ENCODE assay signal across 39 mouse cellular contexts in the genomic region with DNA sequence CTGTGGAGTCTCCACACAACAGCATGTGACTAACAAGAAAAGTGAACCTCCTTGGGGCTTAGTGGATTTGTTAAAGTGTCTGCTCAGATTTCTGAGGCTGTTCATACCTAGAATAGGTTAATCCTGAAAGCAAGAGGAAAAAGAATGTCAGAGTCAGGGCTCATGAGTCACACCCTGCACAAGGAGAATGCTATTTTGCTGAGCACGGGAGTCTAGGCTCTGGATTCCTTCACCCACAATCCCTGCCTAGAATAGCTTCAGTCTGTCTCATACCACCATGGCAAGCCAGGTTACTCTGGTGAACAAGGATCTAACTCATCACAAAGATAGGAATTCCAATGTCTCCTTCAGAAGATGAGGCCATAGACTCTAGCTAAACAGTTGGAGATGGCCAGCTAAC. TPM values are rescaled to one million over a fixed set of nuclear protein-coding genes. Genes with fewer than 3 reads are reported as not detected.
A peak's percentile ranks its signal among the peaks of the same experiment; 100 is the strongest.
DNase-seq lines count a peak whose midpoint lies in the region; ATAC-seq and TF ChIP-seq lines count a peak whose summit lies in the region.
"Had no signal": no experiment of that assay in that cellular context is flagged by ENCODE, and none has a peak within 500 bp of the region (broad histone marks: within the 10 kb centered on the region; RNA-seq: fewer than 3 reads in every experiment).

No protein-coding gene starts in this region.

- no peak for DNase-seq in kidney, adult 2 months
- peak; percentile 33 for DNase-seq in right cerebral cortex, adult 18-20 months
- no peak for DNase-seq in right cerebral cortex, postnatal 10 days (ENCODE audit: low spot score in 2 of 2)
- no peak for DNase-seq in hindbrain, postnatal 0 days (ENCODE audit: low spot score)
- no peak for DNase-seq in spleen, postnatal 36 days (ENCODE audit: low spot score in 2 of 2)
- DNase-seq: adrenal gland, postnatal 14 days; cerebellum, adult 18-20 months; cerebellum, postnatal 10 days; gastrocnemius, adult 2 months; gastrocnemius, postnatal 36 days; heart, adult 2 months; heart, postnatal 4 days; kidney, postnatal 25 days; lung, postnatal 36 days; retina, postnatal 1 day had no signal

- no peak overlapping the region for H3K4me3 ChIP-seq in kidney, embryonic 16.5 days (ENCODE audit: low read length)
- H3K4me3 ChIP-seq in kidney, adult 2 months (ENCODE audit: insufficient read depth, low read depth, low read length): no peak overlapping the region
- H3K4me3 ChIP-seq in bone marrow, adult 2 months (replicated peaks; ENCODE audit: control insufficient read depth, low read depth, low read length): no peak overlapping the region
- H3K4me3 ChIP-seq in olfactory bulb, adult 2 months (ENCODE audit: insufficient read depth, low read depth, low read length): no peak overlapping the region
- H3K4me3 ChIP-seq in hindbrain, postnatal 0 days (ENCODE audit: low read length): no peak overlapping the region
- H3K4me3 ChIP-seq: gastrocnemius, adult 2 months; heart, adult 2 months; heart, embryonic 12.5 days; hindbrain, embryonic 13.5 days; limb, embryonic 12.5 days; midbrain, embryonic 12.5 days had no signal

- no peak for TF ChIP-seq POLR2A in kidney, adult 2 months (IDR thresholded peaks at IDR 0.05; ENCODE audit: low read depth, low read length)
- no peak for TF ChIP-seq POLR2A in bone marrow, adult 2 months (IDR thresholded peaks at IDR 0.05; ENCODE audit: borderline replicate concordance, control insufficient read depth, low read depth, low read length)
- no peak for TF ChIP-seq POLR2A in olfactory bulb, adult 2 months (IDR thresholded peaks at IDR 0.05; ENCODE audit: insufficient read depth, low read depth, low read length)

- H3K4me1 ChIP-seq in kidney, embryonic 16.5 days (ENCODE audit: insufficient read depth, low read length): no peaks in the 10 kb centered on the region
- no peaks in the 10 kb centered on the region for H3K4me1 ChIP-seq in kidney, adult 2 months (ENCODE audit: control insufficient read depth, insufficient read depth, low read length)
- H3K4me1 ChIP-seq in bone marrow, adult 2 months (ENCODE audit: control insufficient read depth, insufficient read depth, low read length): peaks cover 5% of the 10 kb centered on the region
- peaks cover 9% of the 10 kb centered on the region for H3K4me1 ChIP-seq in olfactory bulb, adult 2 months (ENCODE audit: control insufficient read depth, insufficient read depth, low read length)
- no peaks in the 10 kb centered on the region for H3K4me1 ChIP-seq in hindbrain, postnatal 0 days (ENCODE audit: insufficient read depth, low read length)
- H3K4me1 ChIP-seq: heart, embryonic 12.5 days; hindbrain, embryonic 13.5 days; limb, embryonic 12.5 days; midbrain, embryonic 12.5 days had no signal

- 0 out of 2 replicates have a peak overlapping the region, but pooled peaks have one; percentile 27 for H3K9ac ChIP-seq in kidney, embryonic 16.5 days (replicated peaks; ENCODE audit: low read length)
- H3K9ac ChIP-seq in hindbrain, postnatal 0 days (replicated peaks; ENCODE audit: low read length): no peak overlapping the region
- H3K9ac ChIP-seq: heart, embryonic 12.5 days; hindbrain, embryonic 13.5 days; limb, embryonic 12.5 days; midbrain, embryonic 12.5 days had no signal

- 0 out of 2 replicates have a peak, but pooled peaks cover 3% of the 10 kb centered on the region for H3K9me3 ChIP-seq in kidney, embryonic 16.5 days (ENCODE audit: low read length)
- H3K9me3 ChIP-seq in hindbrain, postnatal 0 days (ENCODE audit: low read length): no peaks in the 10 kb centered on the region
- H3K9me3 ChIP-seq: hindbrain, embryonic 13.5 days had no signal

- WGBS in kidney, embryonic 16.5 days: 40% methylated on average over 1 of the region's 1 CpGs
- WGBS in kidney, adult 2 months: 32% methylated on average over 1 of the region's 1 CpGs
- WGBS in bone marrow, adult 2 months: 30% methylated on average over 1 of the region's 1 CpGs
- WGBS in olfactory bulb, adult 2 months: 29% methylated on average over 1 of the region's 1 CpGs
- 52% methylated on average over 1 of the region's 1 CpGs for WGBS in hindbrain, postnatal 0 days

- H3K36me3 ChIP-seq in kidney, embryonic 16.5 days (ENCODE audit: insufficient read depth, low read length): no peaks in the 10 kb centered on the region
- H3K36me3 ChIP-seq in kidney, adult 2 months (ENCODE audit: control insufficient read depth, insufficient read depth, low read length): no peaks in the 10 kb centered on the region
- H3K36me3 ChIP-seq in hindbrain, postnatal 0 days (ENCODE audit: insufficient read depth, low read length): no peaks in the 10 kb centered on the region
- H3K36me3 ChIP-seq: heart, embryonic 12.5 days; hindbrain, embryonic 13.5 days; limb, embryonic 12.5 days; midbrain, embryonic 12.5 days had no signal

- no peak overlapping the region for H3K27ac ChIP-seq in kidney, embryonic 16.5 days (ENCODE audit: low read length)
- no peak overlapping the region for H3K27ac ChIP-seq in kidney, adult 2 months (ENCODE audit: insufficient read depth, low read depth, low read length)
- H3K27ac ChIP-seq in bone marrow, adult 2 months (ENCODE audit: control insufficient read depth, insufficient read depth, low read depth, low read length, poor library complexity): peak overlapping the region; percentile 2; the same call in 1 of the 2 replicates
- H3K27ac ChIP-seq in olfactory bulb, adult 2 months (ENCODE audit: insufficient read depth, low read depth, low read length): peak overlapping the region; percentile 75; the same call in 1 of the 2 replicates
- no peak overlapping the region for H3K27ac ChIP-seq in hindbrain, postnatal 0 days
- H3K27ac ChIP-seq: gastrocnemius, adult 2 months; heart, adult 2 months; hindbrain, embryonic 13.5 days; limb, embryonic 12.5 days; midbrain, embryonic 12.5 days had no signal

- ATAC-seq in kidney, embryonic 16.5 days (ENCODE audit: low FRiP score, low TSS enrichment): no peak
- ATAC-seq in hindbrain, postnatal 0 days: no peak
- ATAC-seq: CD4-positive, CD25-positive, alpha-beta regulatory T cell, adult 4 months; forebrain, embryonic 14.5 days; intestine, postnatal 0 days had no signal

- no peaks in the 10 kb centered on the region for H3K27me3 ChIP-seq in kidney, embryonic 16.5 days (ENCODE audit: insufficient read depth, low read length)
- H3K27me3 ChIP-seq in kidney, adult 2 months (replicated peaks; ENCODE audit: control insufficient read depth, insufficient read depth, low read length): no peaks in the 10 kb centered on the region
- no peaks in the 10 kb centered on the region for H3K27me3 ChIP-seq in hindbrain, postnatal 0 days (ENCODE audit: insufficient read depth, low read length)
- H3K27me3 ChIP-seq: heart, embryonic 12.5 days; hindbrain, embryonic 13.5 days; limb, embryonic 12.5 days; midbrain, embryonic 12.5 days had no signal

- TF ChIP-seq CTCF in kidney, adult 2 months (conservative IDR thresholded peaks at IDR 0.05; ENCODE audit: insufficient read depth, insufficient read length, low read depth, low read length): no peak
- no peak for TF ChIP-seq CTCF in bone marrow, adult 2 months (IDR thresholded peaks at IDR 0.05; ENCODE audit: control insufficient read depth, insufficient read depth, low read length)
- TF ChIP-seq CTCF in olfactory bulb, adult 2 months (IDR thresholded peaks at IDR 0.05; ENCODE audit: insufficient read depth, low read depth, low read length): no peak
- TF ChIP-seq CTCF in hindbrain, postnatal 0 days (IDR thresholded peaks at IDR 0.05; ENCODE audit: low read depth): no peak

- no peak overlapping the region for H3K4me2 ChIP-seq in kidney, embryonic 16.5 days (replicated peaks; ENCODE audit: low read depth, low read length)
- H3K4me2 ChIP-seq in hindbrain, postnatal 0 days (ENCODE audit: low read depth, low read length): no peak overlapping the region
- H3K4me2 ChIP-seq: heart, embryonic 12.5 days; hindbrain, embryonic 13.5 days; limb, embryonic 12.5 days; liver, embryonic 11.5 days; midbrain, embryonic 12.5 days had no signal

RNA-seq across cellular contexts. Expression of gene Btnl4, which starts 38.5 kb away (rescaled TPM):
- polyA plus RNA-seq in kidney, embryonic 16.5 days (2015; fragmentation: Nextera tagmentation; extraction: Ambion mirVana): not detected in 2 replicates
- polyA plus RNA-seq in kidney, adult 2 months (2012; rRNA removed): not detected in 2 replicates
- polyA plus RNA-seq in bone marrow, adult 2 months (2011; ENCODE audit: insufficient read depth, insufficient read length, low replicate concordance, missing spikeins): 0.65 and 1.2 TPM in 2 replicates
- not detected in 2 replicates for polyA plus RNA-seq in olfactory bulb, adult 2 months (2012; ENCODE audit: insufficient read depth, insufficient read length, low replicate concordance, missing spikeins)
- not detected in 2 replicates for total RNA-seq in hindbrain, postnatal 0 days (2014; rRNA removed)
- not detected in 2 replicates for polyA plus RNA-seq in hindbrain, postnatal 0 days (2015; fragmentation: Nextera tagmentation; extraction: Ambion mirVana)
- total RNA-seq: adrenal gland, postnatal 14 days; gastrocnemius, adult 2 months; gastrocnemius, postnatal 36 days; heart, adult 2 months; heart, postnatal 4 days; layer of hippocampus, adult 18-20 months; layer of hippocampus, postnatal 10 days; left cerebral cortex, postnatal 10 days; monocyte, adult 5-6 weeks had no signal
- polyA plus RNA-seq: brain, embryonic 14.5 days; CD4-positive, CD25-positive, alpha-beta regulatory T cell, adult 4 months; cortical plate, adult 2 months; embryonic facial prominence, embryonic 14.5 days; forebrain, embryonic 14.5 days; frontal cortex, adult 2 months; heart, adult 2 months; heart, embryonic 12.5 days; heart, postnatal 0 days; hindbrain, embryonic 13.5 days; kidney, embryonic 14.5 days; limb, embryonic 12.5 days; liver, embryonic 11.5 days; lung, embryonic 16.5 days; midbrain, embryonic 12.5 days; neural tube, embryonic 14.5 days; stomach, embryonic 14.5 days had no signal

RNA-seq across cellular contexts. Expression of gene BC051142, which starts 40.0 kb away (rescaled TPM):
- polyA plus RNA-seq in kidney, embryonic 16.5 days (2015; fragmentation: Nextera tagmentation; extraction: Ambion mirVana): 0.23 and 0.74 TPM in 2 replicates
- 0.22 and 1.3 TPM in 2 replicates for polyA plus RNA-seq in kidney, adult 2 months (2012; rRNA removed)
- 0.92 and 3.7 TPM in 2 replicates for polyA plus RNA-seq in bone marrow, adult 2 months (2011; ENCODE audit: insufficient read depth, insufficient read length, low replicate concordance, missing spikeins)
- not detected in 2 replicates for polyA plus RNA-seq in olfactory bulb, adult 2 months (2012; ENCODE audit: insufficient read depth, insufficient read length, low replicate concordance, missing spikeins)
- 5.2 and 6.8 TPM in 2 replicates for total RNA-seq in hindbrain, postnatal 0 days (2014; rRNA removed)
- 4.4 and 5.0 TPM in 2 replicates for polyA plus RNA-seq in hindbrain, postnatal 0 days (2015; fragmentation: Nextera tagmentation; extraction: Ambion mirVana)
- total RNA-seq: gastrocnemius, postnatal 36 days; heart, adult 2 months; heart, postnatal 4 days; monocyte, adult 5-6 weeks had no signal
- polyA plus RNA-seq: heart, embryonic 12.5 days had no signal

Comparison
In these comparisons a context has a peak if more than half of its experiments do, and no peak if none do; other contexts are left out.
1. H3K27ac ChIP-seq: peak in bone marrow, adult 2 months (single experiment) and olfactory bulb, adult 2 months (single experiment); none in kidney, embryonic 16.5 days (single experiment), kidney, adult 2 months (single experiment) and hindbrain, postnatal 0 days (single experiment).